Mouse (Mus musculus) hindbrain, embryonic 15.5 days (tissue): ENCODE results near the gene Ncf2. TPM values are rescaled to one million over a fixed set of nuclear protein-coding genes. Genes with fewer than 3 reads are reported as not detected.
A peak's percentile ranks its signal among the peaks of the same experiment; 100 is the strongest.
"Not testable (repeated sequence)": the region's sequence is repeated elsewhere in the genome, so short reads cannot be mapped to it uniquely, and the experiment has no call there.

Experiments used
- ATAC-seq: fragments of 200-750 bp; cut with Nextera tagmentation; 2 replicates; pipeline ENCODE4 v1.8.0; 2017; ENCODE audit warnings: low read depth, moderate number of reproducible peaks, moderate TSS enrichment; ENCODE audit not compliant: low FRiP score
- H3K27ac ChIP-seq: fragments of 300-500 bp; sonication (generic); replicated peaks from 2 replicates; pipeline ENCODE4 v1.5.1; 2015; ENCODE audit warnings: mild to moderate bottlenecking, inconsistent platforms
- H3K27me3 ChIP-seq: fragments of 300-500 bp; sonication (generic); 2 replicates; pipeline ENCODE4 v1.6.1; 2015; ENCODE audit warnings: control low read depth, inconsistent platforms
- H3K36me3 ChIP-seq: fragments of 300-500 bp; sonication (generic); 2 replicates; pipeline ENCODE4 v1.6.1; 2015; ENCODE audit warnings: control low read depth, inconsistent platforms
- H3K4me1 ChIP-seq: fragments of 300-500 bp; sonication (generic); replicated peaks from 2 replicates; pipeline ENCODE4 v1.6.1; 2015; ENCODE audit warnings: control low read depth, inconsistent platforms
- H3K4me2 ChIP-seq: fragments of 300-500 bp; sonication (generic); 2 replicates; pipeline ENCODE4 v1.6.1; 2015; ENCODE audit warnings: moderate library complexity, mild to moderate bottlenecking, inconsistent platforms
- H3K4me3 ChIP-seq: fragments of 300-500 bp; sonication (generic); 2 replicates; pipeline ENCODE4 v1.5.1; 2015; ENCODE audit warnings: mild to moderate bottlenecking, inconsistent platforms
- H3K9ac ChIP-seq: fragments of 300-500 bp; sonication (generic); 2 replicates; pipeline ENCODE4 v1.6.1; 2015; ENCODE audit warnings: inconsistent platforms
- H3K9me3 ChIP-seq: fragments of 300-500 bp; sonication (generic); 2 replicates; pipeline ENCODE4 v1.6.1; 2016; ENCODE audit warnings: control low read depth, inconsistent platforms
- WGBS: fragments of 180-500 bp; shearing (Covaris S2); methylation state at CpG from one replicate; pipeline ENCODE4 v1.1.7; 2015; 5-methylcytosine and 5-hydroxymethylcytosine counted together
- polyA plus RNA-seq: library from polyadenylated mRNA; unstranded; fragments of >200 nt; fragmentation: Nextera tagmentation; extraction: Ambion mirVana; gene quantifications from 2 replicates; pipeline ENCODE4 v1.2.1, GENCODE M21; 2015

Gene Ncf2
- 2.2 and 3.7 TPM in 2 replicates for polyA plus RNA-seq

DNA sequence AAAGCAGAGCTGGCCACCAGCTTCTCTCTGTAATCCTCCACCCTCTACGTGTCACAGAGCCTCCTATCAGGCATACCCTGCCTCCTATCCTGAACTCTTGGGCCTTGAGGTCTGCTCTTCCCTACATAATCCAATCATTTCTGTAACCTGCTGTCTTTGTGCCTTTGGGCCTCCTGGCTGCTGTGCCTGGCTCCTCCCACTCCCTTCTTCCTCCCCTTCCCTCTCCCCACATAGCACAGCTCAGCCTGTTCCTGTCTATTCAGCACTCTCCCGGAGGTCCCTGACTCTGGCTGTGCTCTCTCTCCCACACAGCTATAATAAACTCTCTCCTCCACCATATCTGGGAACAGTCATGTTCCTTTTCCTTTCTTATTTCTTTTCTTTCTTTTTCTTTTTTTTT lies at the start of gene Ncf2:
TSS of gene Ncf2 (plus strand) at position 298 of the 400 bp plus-strand sequence.
- Histone ChIP-seq H3K27ac (0 out of 2 replicates have a peak within 1 kb of the TSS, but pooled peaks have one; percentile 4), H3K4me1 (peaks cover 5% of the 10 kb centered on the region; the same call in 1 of the 2 replicates), H3K9me3 (no peaks in the 10 kb centered on the region), H3K4me3 (no peak within 1 kb of the TSS), H3K9ac (no peak within 1 kb of the TSS), H3K27me3 (no peaks in the 10 kb centered on the region), H3K4me2 (no peak within 1 kb of the TSS), H3K36me3 (no peaks in the 10 kb centered on the region)
- ATAC-seq, result peak; percentile 74; the same call in 1 of the 2 replicates
- WGBS, result 9% methylated on average over 2 of the region's 2 CpGs

DNA sequence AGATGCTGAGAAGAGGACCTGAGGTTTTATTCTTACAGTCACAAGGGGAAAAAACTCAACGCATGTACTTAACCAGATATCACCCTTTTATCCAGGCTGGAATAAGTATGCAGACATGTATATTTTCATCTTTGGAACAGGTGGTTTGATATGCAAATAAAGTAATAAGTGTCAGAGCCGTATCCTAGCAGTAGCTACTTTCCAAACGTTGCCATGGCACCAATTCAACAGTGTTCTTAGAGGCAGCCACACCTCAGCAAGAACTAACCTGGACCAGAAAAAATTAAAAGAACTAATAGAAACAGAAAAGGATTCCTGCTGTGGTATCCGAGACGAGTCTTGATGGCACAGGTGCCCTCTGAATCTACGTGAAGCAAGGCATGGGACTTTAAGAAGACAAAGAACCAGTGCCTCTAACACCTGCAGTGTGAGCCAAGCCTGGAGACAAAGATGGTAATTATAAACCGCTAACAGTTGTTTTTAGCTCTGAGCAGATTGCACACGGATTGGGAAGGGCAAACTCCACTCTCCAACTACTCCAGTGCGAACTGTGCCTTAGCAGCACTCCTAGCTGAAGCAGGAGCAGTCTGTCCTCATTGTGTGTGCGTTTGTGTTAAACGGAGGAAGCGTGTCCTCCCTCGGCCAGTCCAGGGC lies 49.6 kb upstream of the Ncf2 start, which contains the start of gene Apobec4:
TSS of gene Apobec4 (plus strand) at position 240 of the 654 bp plus-strand sequence.
- Histone ChIP-seq H3K4me3 (no peak within 1 kb of the TSS), H3K4me1 (peaks cover 10% of the 10 kb centered on the region; the same call in 1 of the 2 replicates), H3K9ac (no peak within 1 kb of the TSS), H3K36me3 (no peaks in the 10 kb centered on the region), H3K4me2 (no peak within 1 kb of the TSS), H3K27ac (no peak within 1 kb of the TSS), H3K27me3 (no peaks in the 10 kb centered on the region), H3K9me3 (no peaks in the 10 kb centered on the region)
- WGBS, result 50% methylated on average over 13 of the region's 13 CpGs
- no peak for ATAC-seq

DNA sequence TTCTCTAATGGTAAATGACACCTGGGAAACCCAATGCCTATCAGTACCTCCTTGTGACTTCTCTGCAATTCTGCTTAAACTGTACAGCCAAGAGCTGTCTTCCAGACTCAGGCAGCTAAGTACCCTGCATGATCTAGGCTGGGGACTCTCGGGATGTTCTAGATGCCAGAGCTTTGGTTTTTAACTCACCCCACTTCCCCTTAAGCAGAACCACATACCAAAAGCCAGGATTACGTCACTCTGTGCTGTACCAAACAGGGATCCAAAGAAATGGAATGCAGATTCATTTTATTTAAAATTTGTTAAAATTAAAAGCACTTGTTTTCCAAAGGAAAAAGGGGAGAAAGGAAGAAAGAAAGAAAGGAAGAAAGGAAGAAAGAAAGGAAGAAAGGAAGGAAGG lies 38.2 kb upstream of the Ncf2 start:
- ATAC-seq, result no peak
- WGBS, result 86% methylated on average over 2 of the region's 2 CpGs
- H3K27ac ChIP-seq, result no peak overlapping the region
- no peaks in the 10 kb centered on the region for H3K36me3 ChIP-seq
- H3K27me3 ChIP-seq, result no peaks in the 10 kb centered on the region
- H3K9ac ChIP-seq, result no peak overlapping the region
- peaks cover 15% of the 10 kb centered on the region; the same call in 1 of the 2 replicates for H3K4me1 ChIP-seq
- no peak overlapping the region for H3K4me3 ChIP-seq
- no peaks in the 10 kb centered on the region for H3K9me3 ChIP-seq
- H3K4me2 ChIP-seq, result no peak overlapping the region

DNA sequence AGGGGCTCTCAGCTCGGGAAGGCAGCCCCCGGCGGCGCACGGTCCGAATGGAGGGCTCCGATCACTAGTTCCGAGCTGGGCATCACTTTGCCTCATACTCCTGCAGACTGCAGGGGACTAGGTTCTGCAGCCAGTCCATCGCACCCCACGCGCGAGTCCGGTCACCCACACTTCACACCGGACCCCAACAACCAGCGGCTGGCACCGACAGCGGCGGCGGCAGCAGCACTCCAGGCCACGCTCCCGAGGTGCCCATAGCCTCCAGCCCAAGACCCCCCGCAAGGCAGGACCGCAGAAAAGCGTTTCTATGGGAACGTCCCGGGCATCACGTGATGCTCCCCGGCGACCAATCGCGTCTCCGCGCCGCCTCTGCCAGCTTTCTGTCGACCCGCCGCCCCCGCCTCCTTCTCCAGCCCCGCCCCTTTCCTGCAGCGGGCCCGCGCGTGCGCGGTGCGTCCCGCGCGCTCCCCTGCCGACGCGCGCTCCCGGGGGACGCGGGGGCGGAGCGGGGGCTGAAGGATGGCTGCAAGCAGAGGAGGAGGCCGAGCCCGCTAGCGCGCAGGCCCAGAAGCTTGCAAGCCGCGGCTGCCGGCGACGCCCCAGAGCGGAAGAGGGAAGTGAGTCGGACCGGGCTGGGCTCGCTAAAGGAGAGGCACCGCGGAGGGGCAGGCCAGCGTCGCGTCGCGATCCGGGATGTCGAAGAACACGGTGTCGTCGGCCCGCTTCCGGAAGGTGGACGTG lies 33.8 kb upstream of the Ncf2 start, which contains the start of the genes Rgl1 and Arpc5:
TSS of gene Rgl1 (minus strand) at position 320 of the 741 bp plus-strand sequence.
TSS of gene Arpc5 (plus strand) at position 511 of the 741 bp plus-strand sequence.
- peak within 1 kb of the TSS; percentile 91 for H3K27ac ChIP-seq
- H3K27me3 ChIP-seq, result no peaks in the 10 kb centered on the region
- peak within 1 kb of the TSS; percentile 92 for H3K4me2 ChIP-seq
- H3K36me3 ChIP-seq, result peaks cover 7% of the 10 kb centered on the region
- ATAC-seq, result peak; percentile 97
- peaks cover 31% of the 10 kb centered on the region for H3K4me1 ChIP-seq
- no peaks in the 10 kb centered on the region for H3K9me3 ChIP-seq
- H3K9ac ChIP-seq, result peak within 1 kb of the TSS; percentile 92
- under 1% methylated on average over 86 of the region's 86 CpGs for WGBS
- peak within 1 kb of the TSS; percentile 99 for H3K4me3 ChIP-seq

DNA sequence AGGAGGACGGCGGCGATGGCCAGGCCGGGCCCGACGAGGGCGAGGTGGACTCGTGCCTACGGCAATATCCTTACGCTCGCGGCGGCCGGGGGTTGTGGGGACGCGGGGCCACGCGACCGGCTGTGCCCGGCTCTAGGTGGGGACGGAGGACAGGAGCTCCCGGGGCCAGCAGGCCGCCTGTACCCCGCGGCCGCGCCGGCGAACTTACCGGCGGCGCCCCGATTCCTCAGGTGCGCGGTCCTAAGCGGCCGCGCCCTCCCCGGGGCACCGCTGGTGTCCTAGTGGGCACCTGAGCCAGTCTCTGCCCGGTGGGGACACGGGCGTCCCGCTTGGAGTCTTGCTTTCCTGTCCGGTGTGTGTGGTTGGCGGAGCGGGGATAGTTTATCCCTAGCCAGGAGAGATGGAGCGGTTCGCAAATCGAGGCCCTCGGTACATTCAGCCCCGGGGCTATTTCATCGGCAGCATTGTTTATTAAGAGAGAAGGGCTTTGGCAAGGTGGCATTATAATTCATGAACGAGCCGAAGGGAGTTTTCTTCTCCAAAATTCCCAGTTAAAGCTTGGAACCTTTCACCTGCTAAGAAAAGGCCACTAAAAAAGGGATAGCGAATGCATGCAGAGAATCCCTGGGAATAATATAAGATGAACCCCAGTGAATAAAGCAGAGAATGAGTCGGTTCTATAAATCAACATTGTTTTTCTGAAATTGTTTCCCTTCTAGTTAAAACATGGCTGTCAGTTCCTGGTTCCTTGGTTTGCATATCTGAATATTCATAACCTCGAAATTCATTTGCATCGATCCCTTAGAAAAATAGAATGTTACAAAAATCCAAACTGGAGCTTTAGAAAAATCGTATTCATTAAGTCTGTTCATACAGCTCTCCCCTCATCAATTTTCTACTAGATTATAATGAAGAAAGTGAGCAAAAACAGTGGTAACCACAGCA lies 32.9 kb upstream of the Ncf2 start:
- peak overlapping the region; percentile 91 for H3K27ac ChIP-seq
- peak; percentile 75 for ATAC-seq
- WGBS, result 1% methylated on average over 58 of the region's 60 CpGs
- H3K36me3 ChIP-seq, result peaks cover 10% of the 10 kb centered on the region
- peak overlapping the region; percentile 99 for H3K4me3 ChIP-seq
- H3K27me3 ChIP-seq, result no peaks in the 10 kb centered on the region
- no peaks in the 10 kb centered on the region for H3K9me3 ChIP-seq
- H3K4me2 ChIP-seq, result peak overlapping the region; percentile 92
- H3K4me1 ChIP-seq, result peaks cover 31% of the 10 kb centered on the region
- H3K9ac ChIP-seq, result peak overlapping the region; percentile 92

DNA sequence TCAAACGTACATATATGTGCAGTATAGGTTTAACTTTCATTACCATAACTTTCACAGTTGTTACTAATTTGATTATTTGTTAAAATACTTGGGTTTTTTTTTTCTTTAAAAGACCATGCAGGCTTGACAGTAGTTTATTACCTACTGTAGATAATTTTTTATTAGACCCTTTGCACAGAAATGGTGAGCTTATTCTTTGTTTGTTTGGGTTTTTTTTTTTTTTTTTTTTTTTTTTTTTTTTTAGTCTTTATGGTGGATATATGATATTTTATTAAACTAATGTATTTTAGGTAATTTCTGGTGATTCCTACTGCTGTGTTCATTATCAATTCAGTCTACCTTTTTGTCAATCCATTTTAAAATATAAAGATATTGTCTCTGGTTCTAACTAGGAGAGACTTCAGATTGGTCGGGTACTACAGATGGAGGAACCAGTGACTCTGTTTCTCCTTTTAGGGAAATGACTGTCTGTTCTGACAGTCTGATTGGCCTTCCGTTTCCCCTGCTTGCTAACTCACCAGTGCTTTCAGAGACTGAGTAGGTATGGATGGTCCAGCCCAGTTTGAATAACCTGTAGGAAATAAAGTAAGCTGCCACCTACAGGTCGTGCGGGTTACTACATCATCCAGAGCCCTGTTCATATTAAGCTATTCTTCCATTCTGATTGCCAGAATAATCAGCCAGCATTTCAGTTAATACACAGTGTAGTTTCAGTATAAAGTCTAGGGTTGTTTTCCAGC lies 32.1 kb upstream of the Ncf2 start:
- H3K9ac ChIP-seq, result peak overlapping the region; percentile 92
- 4% methylated on average over 5 of the region's 5 CpGs for WGBS
- no peak overlapping the region for H3K27ac ChIP-seq
- H3K4me3 ChIP-seq, result peak overlapping the region; percentile 99
- H3K4me1 ChIP-seq, result peaks cover 31% of the 10 kb centered on the region
- H3K4me2 ChIP-seq, result peak overlapping the region; percentile 92
- no peaks in the 10 kb centered on the region for H3K27me3 ChIP-seq
- no peak for ATAC-seq
- H3K9me3 ChIP-seq, result no peaks in the 10 kb centered on the region
- peaks cover 17% of the 10 kb centered on the region for H3K36me3 ChIP-seq

DNA sequence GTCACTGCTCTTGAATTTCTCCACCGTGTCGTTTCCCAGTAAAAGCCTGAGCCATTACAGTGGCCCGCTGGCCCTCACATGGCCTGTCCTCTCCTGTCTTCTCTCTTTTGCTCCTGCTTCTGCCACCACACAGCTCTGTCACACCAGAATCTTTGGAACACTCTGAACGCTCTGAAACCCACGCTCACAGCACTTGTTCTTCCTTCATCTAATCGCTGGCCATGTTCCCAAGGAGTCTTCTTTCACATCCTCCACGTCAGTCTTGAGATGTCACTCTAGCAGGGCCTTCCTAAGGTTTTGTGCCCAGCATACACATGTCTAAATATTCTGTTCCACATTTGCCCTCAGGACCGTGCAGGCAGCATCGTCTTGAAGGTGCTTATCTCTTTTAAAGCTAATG lies 29.0 kb upstream of the Ncf2 start:
- Histone ChIP-seq H3K4me3 (no peak overlapping the region), H3K27me3 (no peaks in the 10 kb centered on the region), H3K4me1 (peaks cover 16% of the 10 kb centered on the region), H3K27ac (no peak overlapping the region), H3K9ac (no peak overlapping the region), H3K9me3 (no peaks in the 10 kb centered on the region), H3K4me2 (no peak overlapping the region), H3K36me3 (peaks cover 40% of the 10 kb centered on the region)
- 88% methylated on average over 9 of the region's 9 CpGs for WGBS
- ATAC-seq, result no peak

DNA sequence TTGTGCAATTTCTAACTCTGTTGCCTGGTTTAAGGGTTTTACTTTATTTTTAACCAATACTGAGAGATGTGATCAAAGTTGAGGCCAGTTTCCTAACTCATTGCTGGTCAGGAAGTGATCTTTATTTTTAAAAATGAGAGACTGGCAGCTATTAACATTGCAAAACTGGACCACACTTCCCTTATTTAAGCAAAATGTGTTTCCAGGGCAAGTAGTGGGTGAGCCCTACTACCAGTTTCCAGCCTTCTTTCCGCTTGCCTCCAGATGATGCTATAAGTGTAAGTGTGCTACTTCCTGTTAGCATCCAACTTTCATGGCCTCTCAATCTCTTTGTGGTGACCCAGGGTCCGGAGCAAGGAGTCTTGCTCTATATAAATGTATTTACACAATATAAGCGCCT lies 25.4 kb upstream of the Ncf2 start:
- not testable (repeated sequence) for H3K9me3 ChIP-seq, H3K4me2 ChIP-seq, ATAC-seq, H3K27me3 ChIP-seq, H3K9ac ChIP-seq, H3K27ac ChIP-seq, H3K4me3 ChIP-seq, H3K4me1 ChIP-seq
- WGBS, result 91% methylated on average over 3 of the region's 3 CpGs
- peaks cover 42% of the 10 kb centered on the region for H3K36me3 ChIP-seq

DNA sequence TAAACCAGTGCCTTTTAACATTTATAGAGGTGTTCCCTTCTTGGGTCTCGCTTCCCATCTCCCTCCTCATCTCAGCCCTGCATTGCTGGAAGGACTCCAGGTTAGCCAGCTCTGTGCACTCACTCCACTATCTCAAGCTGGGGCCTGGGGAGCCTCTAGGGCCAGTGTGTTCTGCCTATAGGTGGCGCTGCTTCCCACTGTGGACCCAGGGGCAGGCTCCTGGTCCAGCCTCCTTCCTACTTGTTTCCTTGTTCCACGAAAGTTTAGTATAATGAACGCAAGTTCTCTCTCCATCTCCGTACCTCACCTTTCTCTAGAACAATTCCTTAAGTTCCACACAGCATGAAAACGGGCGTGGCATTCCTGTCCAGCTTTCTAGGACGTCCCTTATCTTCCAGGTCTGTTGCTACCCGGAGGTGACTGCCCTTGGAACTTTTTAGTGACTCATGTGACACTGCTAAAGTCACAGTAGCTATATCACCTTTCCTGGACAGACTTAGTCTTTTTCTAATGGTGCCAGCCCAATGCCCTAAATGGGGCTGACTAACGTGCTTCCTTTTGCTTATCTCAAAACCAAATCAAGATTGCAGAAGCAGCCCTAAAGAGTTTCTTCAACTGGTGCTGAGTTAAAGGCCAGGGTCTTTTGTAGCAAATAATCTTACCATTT lies 20.8 kb upstream of the Ncf2 start:
- ATAC-seq, result no peak
- H3K4me2 ChIP-seq, result no peak overlapping the region
- H3K27ac ChIP-seq, result no peak overlapping the region
- H3K4me1 ChIP-seq, result no peaks in the 10 kb centered on the region
- H3K9ac ChIP-seq, result no peak overlapping the region
- H3K4me3 ChIP-seq, result no peak overlapping the region
- peaks cover 15% of the 10 kb centered on the region for H3K36me3 ChIP-seq
- 38% methylated on average over 10 of the region's 10 CpGs for WGBS
- H3K9me3 ChIP-seq, result no peaks in the 10 kb centered on the region
- no peaks in the 10 kb centered on the region for H3K27me3 ChIP-seq

DNA sequence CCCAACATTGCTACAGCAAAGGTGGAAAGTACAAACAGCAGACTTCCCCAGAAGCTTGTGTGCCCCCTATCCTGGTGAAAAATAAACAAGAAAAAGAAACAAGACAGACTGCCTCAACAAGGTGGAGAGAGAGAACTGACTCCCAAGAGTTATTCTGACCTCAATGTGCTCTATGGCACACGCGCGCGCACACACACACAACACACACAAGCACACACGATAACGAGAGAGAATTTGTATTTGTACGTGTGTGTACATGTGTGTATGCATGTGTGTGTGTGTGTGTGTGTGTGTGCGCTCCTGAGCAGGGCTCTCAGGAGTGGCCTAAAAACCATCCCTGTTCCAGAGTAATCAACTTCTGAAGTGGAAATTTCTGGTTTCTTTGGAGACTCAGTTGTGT lies 15.4 kb upstream of the Ncf2 start:
- H3K27me3 ChIP-seq, result no peaks in the 10 kb centered on the region
- WGBS, result 97% methylated on average over 8 of the region's 8 CpGs
- no peaks in the 10 kb centered on the region for H3K9me3 ChIP-seq
- H3K4me2 ChIP-seq, result no peak overlapping the region
- no peak overlapping the region for H3K27ac ChIP-seq
- no peaks in the 10 kb centered on the region for H3K36me3 ChIP-seq
- no peaks in the 10 kb centered on the region for H3K4me1 ChIP-seq
- H3K9ac ChIP-seq, result no peak overlapping the region
- no peak for ATAC-seq
- no peak overlapping the region for H3K4me3 ChIP-seq

DNA sequence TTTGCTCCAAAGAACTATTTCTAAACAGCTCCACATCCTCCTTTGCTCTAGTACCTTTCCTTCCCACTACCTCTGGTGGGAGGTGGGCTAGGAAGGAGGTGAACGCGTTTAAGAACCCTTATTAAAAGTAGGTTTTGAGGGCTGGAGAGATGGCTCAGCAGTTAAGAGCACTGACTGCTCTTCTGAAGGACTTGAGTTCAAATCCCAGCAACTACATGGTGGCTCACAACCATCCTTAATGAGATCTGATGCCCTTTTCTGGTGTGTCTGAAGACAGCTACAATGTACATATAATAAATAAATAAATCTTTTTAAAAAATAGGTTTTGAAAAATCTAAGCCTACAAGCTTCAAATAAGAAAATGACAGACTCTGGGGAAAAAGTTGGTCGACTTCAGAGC lies 14.5 kb upstream of the Ncf2 start:
- H3K9ac ChIP-seq, H3K27me3 ChIP-seq, H3K4me3 ChIP-seq, H3K36me3 ChIP-seq, H3K4me2 ChIP-seq, H3K4me1 ChIP-seq, ATAC-seq, H3K9me3 ChIP-seq, H3K27ac ChIP-seq: not testable (repeated sequence)
- 92% methylated on average over 3 of the region's 3 CpGs for WGBS
